Mouse (Mus musculus) testis, postnatal 10 days (tissue): ENCODE results near the gene Olfr370.

ENCODE experiments used
- DNase-seq: peaks from one replicate; pipeline ENCODE4 v3.0.0; 2021; ENCODE audit warnings: low spot score

Olfr370 gene

GRCm38 (mm10) chr8:83575561-83576515 is 40.3 kb downstream of the Olfr370 start:
- peak; percentile 47 for DNase-seq

GRCm38 (mm10) chr8:83576516-83576895 is 40.9 kb downstream of the Olfr370 start:
- DNase-seq = no peak

GRCm38 (mm10) chr8:83576921-83577320 is 41.3 kb downstream of the Olfr370 start:
- peak; percentile 41 for DNase-seq

GRCm38 (mm10) chr8:83577384-83577791 is 41.8 kb downstream of the Olfr370 start:
- peak; percentile 66 for DNase-seq

GRCm38 (mm10) chr8:83578131-83579055 is 42.8 kb downstream of the Olfr370 start:
- DNase-seq = peak; percentile 51

- DNase-seq = no peak
These were observed 44.1 kb downstream of the Olfr370 start for GRCm38 (mm10) chr8:83579676-83580075.

GRCm38 (mm10) chr8:83580826-83581225 is 45.2 kb downstream of the Olfr370 start:
- peak; percentile 39 for DNase-seq

GRCm38 (mm10) chr8:83582226-83582625 is 46.6 kb downstream of the Olfr370 start:
- DNase-seq = peak; percentile 36

GRCm38 (mm10) chr8:83583236-83583635 is 47.7 kb downstream of the Olfr370 start:
- DNase-seq = no peak

GRCm38 (mm10) chr8:83584771-83585170 is 49.2 kb downstream of the Olfr370 start:
- DNase-seq = no peak

GRCm38 (mm10) chr8:83585333-83585732 is 49.8 kb downstream of the Olfr370 start:
- no peak for DNase-seq

GRCm38 (mm10) chr8:83587644-83588043 is 52.1 kb downstream of the Olfr370 start:
- no peak for DNase-seq

GRCm38 (mm10) chr8:83588886-83589285 is 53.3 kb downstream of the Olfr370 start:
- DNase-seq = no peak

GRCm38 (mm10) chr8:83590488-83591023 is 55.0 kb downstream of the Olfr370 start:
- no peak for DNase-seq

GRCm38 (mm10) chr8:83592682-83593081 is 57.1 kb downstream of the Olfr370 start:
- DNase-seq = no peak

- no peak for DNase-seq
These were observed 58.0 kb downstream of the Olfr370 start for GRCm38 (mm10) chr8:83593325-83594166.

GRCm38 (mm10) chr8:83594167-83595049 is 58.8 kb downstream of the Olfr370 start:
- peak; percentile 96 for DNase-seq
